Mouse (Mus musculus): Measurements from ENCODE around the gene Tex44.

- TF ChIP-seq CTCF (IDR thresholded peaks at IDR 0.05; ENCODE audit: low read depth, low read length), result no peak
- TF ChIP-seq POLR2A (IDR thresholded peaks at IDR 0.05; ENCODE audit: borderline replicate concordance, low read depth, low read length), result no peak
Observed at GRCm38 (mm10) chr1:86470519-86471181, 44.5 kb downstream of the Tex44 start.
